Mouse (Mus musculus) G1E-ER4 (cell line): ENCODE results near the gene Gm20388. TPM values are rescaled to one million over a fixed set of nuclear protein-coding genes. Genes with fewer than 3 reads are reported as not detected.

Experiments
- GATA1 ChIP-seq: IDR thresholded peaks from one replicate; pipeline ENCODE4 v1.8.0; 2012; ENCODE audit warnings: low read length, inconsistent platforms
- polyA plus RNA-seq: library from polyadenylated mRNA; stranded (reverse); fragments of >175 nt; gene quantifications from 2 replicates; pipeline ENCODE4 v1.2.3, GENCODE M21; 2012

Gene Gm20388
- polyA plus RNA-seq, 1 experiment: not detected

- TF ChIP-seq GATA1: no peak
These were observed 2640.8 kb downstream of the Gm20388 start, which contains the start of gene Piezo1 for GRCm38 (mm10) chr8:122551265-122552051. Gene Piezo1, minus strand, starts transcription at chr8:122551329.

GRCm38 (mm10) chr8:122554786-122555185 lies 2644.1 kb downstream of the Gm20388 start:
- no peak for TF ChIP-seq GATA1

- TF ChIP-seq GATA1: no peak
These were observed 2645.7 kb downstream of the Gm20388 start for GRCm38 (mm10) chr8:122556030-122557009.

GRCm38 (mm10) chr8:122557248-122558038 lies 2646.8 kb downstream of the Gm20388 start:
- TF ChIP-seq GATA1: no peak

GRCm38 (mm10) chr8:122558671-122559349 lies 2648.2 kb downstream of the Gm20388 start:
- TF ChIP-seq GATA1: no peak

- no peak for TF ChIP-seq GATA1
These were observed 2650.6 kb downstream of the Gm20388 start for GRCm38 (mm10) chr8:122561199-122561598.

GRCm38 (mm10) chr8:122564363-122565352 lies 2654.0 kb downstream of the Gm20388 start:
- no peak for TF ChIP-seq GATA1

GRCm38 (mm10) chr8:122566766-122567165 lies 2656.1 kb downstream of the Gm20388 start:
- TF ChIP-seq GATA1: peak; percentile 41

- no peak for TF ChIP-seq GATA1
These were observed 2656.9 kb downstream of the Gm20388 start, which contains the start of gene Cdt1 for GRCm38 (mm10) chr8:122567361-122568108. Gene Cdt1, plus strand, starts transcription at chr8:122568015.

GRCm38 (mm10) chr8:122568109-122568504 lies 2657.5 kb downstream of the Gm20388 start:
- no peak for TF ChIP-seq GATA1

- no peak for TF ChIP-seq GATA1
These were observed 2658.3 kb downstream of the Gm20388 start for GRCm38 (mm10) chr8:122568881-122569309.

GRCm38 (mm10) chr8:122569329-122569728 lies 2658.7 kb downstream of the Gm20388 start:
- TF ChIP-seq GATA1: no peak

- no peak for TF ChIP-seq GATA1
These were observed 2659.4 kb downstream of the Gm20388 start for GRCm38 (mm10) chr8:122569996-122570395.
